Mouse (Mus musculus) liver, embryonic 14.5 days (tissue): ENCODE measurements around the gene Gadd45g.

Source experiments
- CTCF ChIP-seq: IDR thresholded peaks from 2 replicates; pipeline ENCODE4 v1.5.1; 2016; ENCODE audit warnings: antibody characterized with exemption, low read depth, control low read depth
- EP300 ChIP-seq: IDR thresholded peaks from 2 replicates; pipeline ENCODE4 v1.6.1; 2016; ENCODE audit warnings: antibody characterized with exemption, low read depth

DNA sequence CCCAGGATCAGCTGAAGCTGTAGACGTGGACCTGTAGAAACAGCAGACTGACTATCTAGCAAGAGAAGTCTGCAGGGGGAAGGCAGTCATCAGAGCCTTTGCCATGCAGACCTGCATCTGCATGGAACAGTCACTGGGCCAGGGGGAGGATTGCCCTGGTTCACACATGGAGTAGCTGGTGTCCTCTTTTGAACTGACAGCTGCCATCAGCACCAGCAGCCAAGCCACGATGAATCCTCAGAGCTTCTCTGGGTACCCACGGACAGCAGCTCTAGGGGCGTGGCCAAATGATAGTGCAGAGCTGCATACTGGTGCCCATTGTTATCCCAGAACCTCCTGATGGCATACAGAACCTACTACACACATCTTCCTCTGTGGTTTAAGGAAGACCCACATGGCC lies 33.5 kb downstream of the Gadd45g start:
- TF ChIP-seq CTCF: no peak
- no peak for TF ChIP-seq EP300
